Mouse (Mus musculus): ENCODE data around the gene Ltbr.

GRCm38 (mm10) chr6:125266091-125266490, 47.6 kb downstream of the Ltbr start:
- TF ChIP-seq JUND (conservative IDR thresholded peaks at IDR 0.05; ENCODE audit: low read depth, low read length) (no peak), POLR2A (IDR thresholded peaks at IDR 0.05; ENCODE audit: low read depth, low read length) (no peak), RCOR1 (conservative IDR thresholded peaks at IDR 0.05; ENCODE audit: low read depth, low read length) (no peak), CTCF (conservative IDR thresholded peaks at IDR 0.05 in 1 of 2, IDR thresholded peaks at IDR 0.05 in 1 of 2; ENCODE audit: low read depth in 2 of 2, low read length in 2 of 2) (no peak), CHD1 (IDR thresholded peaks at IDR 0.05; ENCODE audit: low read depth, low read length) (no peak), MXI1 (IDR thresholded peaks at IDR 0.05; ENCODE audit: low read depth, low read length) (no peak)

All from CH12.LX (cell line).